Mouse (Mus musculus): Measurements from ENCODE around the gene Gm20479. TPM values are rescaled to one million over a fixed set of nuclear protein-coding genes. Genes with fewer than 3 reads are reported as not detected.

Gm20479 gene
- polyA plus RNA-seq, 1 experiment from 2014 or later = not detected

DNA sequence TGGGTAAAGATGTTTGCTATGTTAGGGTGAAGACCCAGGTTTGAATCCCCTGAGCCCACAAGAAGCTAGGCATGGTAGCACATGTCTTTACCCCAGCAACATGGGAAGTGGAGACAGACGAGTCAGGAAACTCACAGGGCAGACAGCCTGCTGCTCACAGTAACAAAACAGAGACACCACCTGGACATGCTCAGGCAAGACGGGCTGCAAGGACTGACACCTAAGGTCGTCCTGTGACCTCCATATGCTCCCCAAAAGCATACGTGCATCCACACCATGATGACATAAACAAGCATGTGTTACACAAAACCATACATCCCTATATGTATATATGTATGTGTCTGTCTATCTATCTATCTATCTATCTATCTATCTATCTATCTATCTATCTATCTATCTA, 24.3 kb upstream of the Gm20479 start:
- 69% methylated on average over 4 of the region's 4 CpGs for WGBS (ENCODE audit: missing documents)
- Histone ChIP-seq H3K36me3 (ENCODE audit: inconsistent target) (no peaks in the 10 kb centered on the region), H3K4me3 (ENCODE audit: inconsistent target) (no peak overlapping the region), H3K27ac (no peak overlapping the region), H3K79me2 (ENCODE audit: inconsistent target) (no peaks in the 10 kb centered on the region)

DNA sequence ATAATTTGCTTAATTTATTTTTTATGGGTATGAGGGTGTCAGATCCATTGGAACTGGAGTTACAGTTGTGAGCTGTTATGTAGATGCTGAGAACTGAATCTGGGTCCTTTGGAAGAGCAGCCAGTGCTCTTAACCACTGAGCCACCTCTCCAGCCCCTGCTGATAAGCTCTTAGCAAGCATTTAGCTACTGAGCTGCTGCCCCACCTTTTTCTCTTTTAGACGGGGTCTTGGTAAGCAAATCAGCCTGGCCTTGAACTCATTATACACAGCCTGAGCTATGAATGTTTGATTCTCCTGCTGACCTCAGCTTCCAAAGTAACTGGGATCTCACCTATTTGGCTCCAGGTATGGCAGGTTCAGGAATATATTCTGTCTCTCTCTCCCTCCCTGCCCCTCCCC, 23.8 kb upstream of the Gm20479 start:
- no peak overlapping the region for H3K4me3 ChIP-seq (ENCODE audit: inconsistent target)
- no peaks in the 10 kb centered on the region for H3K79me2 ChIP-seq (ENCODE audit: inconsistent target)
- 80% methylated on average over 1 of the region's 1 CpGs for WGBS (ENCODE audit: missing documents)
- no peaks in the 10 kb centered on the region for H3K36me3 ChIP-seq (ENCODE audit: inconsistent target)
- no peak overlapping the region for H3K27ac ChIP-seq

DNA sequence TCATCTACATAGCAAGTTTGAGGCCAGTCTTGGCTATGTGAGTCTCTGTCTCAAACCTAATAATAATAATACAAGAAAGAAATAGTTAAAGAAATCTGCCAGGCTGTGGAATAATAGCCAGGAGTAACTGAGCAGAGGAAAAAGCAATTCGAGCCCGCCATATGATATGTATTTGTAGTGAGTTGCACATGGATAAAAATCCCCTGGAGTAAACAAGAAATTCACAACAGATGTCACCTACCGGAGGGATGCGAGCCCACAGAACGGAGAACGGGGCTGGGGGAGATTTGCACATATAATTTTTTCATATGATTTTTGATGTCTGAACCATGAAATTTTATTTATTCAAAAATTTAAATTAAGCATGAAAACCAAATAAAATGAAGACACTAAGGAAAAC, 22.6 kb upstream of the Gm20479 start:
- WGBS (ENCODE audit: missing documents) = 97% methylated on average over 6 of the region's 6 CpGs
- Histone ChIP-seq H3K4me3 (ENCODE audit: inconsistent target) (no peak overlapping the region), H3K36me3 (ENCODE audit: inconsistent target) (no peaks in the 10 kb centered on the region), H3K27ac (no peak overlapping the region), H3K79me2 (ENCODE audit: inconsistent target) (no peaks in the 10 kb centered on the region)

DNA sequence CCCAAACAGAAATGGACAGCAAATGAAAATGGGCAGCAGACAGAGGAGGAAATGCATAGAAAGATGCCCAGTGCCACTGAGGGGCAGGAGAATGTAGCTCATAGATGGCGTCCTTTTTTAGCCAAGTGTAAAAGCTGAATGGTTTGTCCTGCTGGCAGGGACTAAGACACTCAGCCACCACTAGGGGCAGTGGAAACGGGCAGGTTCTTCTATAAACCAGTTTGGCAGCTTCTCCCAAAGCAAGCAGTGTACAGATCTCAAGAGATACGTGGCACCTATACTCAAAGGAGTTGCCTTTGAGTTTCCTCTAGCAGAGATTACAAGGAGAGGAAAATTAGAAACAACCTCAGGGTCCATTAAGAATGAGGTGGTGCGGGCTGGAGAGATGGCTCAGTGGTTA, 21.2 kb upstream of the Gm20479 start:
- 25% methylated on average over 4 of the region's 4 CpGs for WGBS (ENCODE audit: missing documents)

DNA sequence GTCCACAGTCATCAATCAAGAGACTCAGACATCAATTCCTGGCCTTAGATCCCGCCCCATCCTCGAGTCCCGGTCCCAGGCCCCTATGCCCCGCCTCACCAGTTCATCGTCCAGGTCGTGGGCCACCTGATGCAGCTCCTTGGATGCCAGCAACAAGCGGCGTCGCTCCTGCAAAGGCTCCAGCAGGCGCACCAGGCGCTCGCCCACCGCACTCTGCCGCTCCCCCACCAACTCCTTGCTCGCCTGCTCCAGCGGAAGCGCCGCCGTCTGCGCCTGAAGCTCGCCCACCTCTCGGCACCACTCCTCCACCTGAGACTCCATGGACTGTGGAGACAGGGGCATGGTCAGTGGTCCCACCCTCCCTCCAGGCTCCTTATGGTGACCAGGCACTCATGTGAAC, 18.1 kb upstream of the Gm20479 start:
- Histone ChIP-seq H3K79me2 (ENCODE audit: inconsistent target) (no peaks in the 10 kb centered on the region), H3K36me3 (ENCODE audit: inconsistent target) (no peaks in the 10 kb centered on the region), H3K4me3 (ENCODE audit: inconsistent target) (no peak overlapping the region), H3K27ac (no peak overlapping the region)
- 3% methylated on average over 22 of the region's 22 CpGs for WGBS (ENCODE audit: missing documents)

More for the DNA sequence above, 21.2 kb upstream of the Gm20479 start:
- Histone ChIP-seq H3K79me2 (ENCODE audit: inconsistent target) (no peaks in the 10 kb centered on the region), H3K4me3 (ENCODE audit: inconsistent target) (no peak overlapping the region), H3K27ac (no peak overlapping the region), H3K36me3 (ENCODE audit: inconsistent target) (no peaks in the 10 kb centered on the region)

DNA sequence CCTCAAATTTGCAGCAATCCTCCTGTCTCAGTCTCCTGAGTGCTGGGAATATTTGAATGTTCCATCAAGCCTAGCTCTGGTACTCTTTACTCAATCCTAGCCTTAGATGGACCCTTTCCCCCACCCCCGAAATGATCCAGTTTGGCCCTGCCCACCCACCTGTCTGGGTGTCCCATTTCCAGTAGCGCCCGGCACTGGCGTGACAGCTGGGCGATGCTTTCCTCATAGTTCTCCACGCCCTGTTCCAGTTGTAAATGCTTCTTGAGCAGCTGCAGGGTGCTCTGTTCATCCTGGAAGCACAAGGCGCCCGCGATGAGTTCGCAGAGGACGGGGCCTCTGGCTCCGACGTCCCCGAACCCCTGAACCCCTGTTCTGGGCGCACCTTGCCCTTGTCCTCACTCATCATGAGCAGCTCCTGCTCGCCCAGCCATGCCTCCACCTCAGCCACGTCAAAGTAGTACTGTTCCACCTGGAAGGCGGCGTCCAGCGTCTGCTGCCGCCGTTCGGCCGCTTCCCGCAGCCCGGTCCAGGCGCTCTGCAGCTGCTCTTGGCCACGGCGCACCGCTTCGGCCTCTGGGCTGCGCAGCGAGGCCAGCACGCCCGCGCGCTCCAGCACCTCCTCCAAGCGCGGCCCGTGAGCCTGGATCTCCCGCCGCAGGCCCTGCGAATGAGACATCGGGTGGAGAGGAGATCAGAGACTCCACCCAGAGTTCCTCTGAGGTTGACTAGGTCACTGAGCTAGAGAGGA, 14.7 kb upstream of the Gm20479 start:
- H3K4me3 ChIP-seq (ENCODE audit: inconsistent target) = no peak overlapping the region
- no peaks in the 10 kb centered on the region for H3K36me3 ChIP-seq (ENCODE audit: inconsistent target)
- no peaks in the 10 kb centered on the region for H3K79me2 ChIP-seq (ENCODE audit: inconsistent target)
- 13% methylated on average over 44 of the region's 44 CpGs for WGBS (ENCODE audit: missing documents)
- H3K27ac ChIP-seq = no peak overlapping the region

DNA sequence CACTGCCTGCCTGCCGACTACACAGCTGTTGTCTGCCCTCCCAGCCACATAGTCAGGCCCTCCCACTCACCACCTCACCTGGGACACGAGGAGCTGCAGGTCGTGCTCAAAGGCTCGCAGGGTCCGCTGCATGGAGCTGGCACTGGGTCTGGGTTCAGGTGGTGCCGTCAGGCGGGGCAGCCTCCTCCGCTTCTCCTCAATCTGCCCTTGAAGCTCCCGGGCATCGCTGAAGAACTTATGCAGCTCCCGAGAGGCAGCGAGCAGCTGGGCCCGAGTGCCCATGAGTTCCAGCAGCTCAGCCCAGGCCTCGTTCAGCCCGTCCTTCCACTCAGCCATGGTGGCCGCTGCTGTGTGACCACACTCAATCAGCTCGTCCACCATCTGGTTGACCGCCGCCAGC, 11.9 kb upstream of the Gm20479 start:
- H3K27ac ChIP-seq = no peak overlapping the region
- WGBS (ENCODE audit: missing documents) = 95% methylated on average over 19 of the region's 19 CpGs
- no peaks in the 10 kb centered on the region for H3K36me3 ChIP-seq (ENCODE audit: inconsistent target)

DNA sequence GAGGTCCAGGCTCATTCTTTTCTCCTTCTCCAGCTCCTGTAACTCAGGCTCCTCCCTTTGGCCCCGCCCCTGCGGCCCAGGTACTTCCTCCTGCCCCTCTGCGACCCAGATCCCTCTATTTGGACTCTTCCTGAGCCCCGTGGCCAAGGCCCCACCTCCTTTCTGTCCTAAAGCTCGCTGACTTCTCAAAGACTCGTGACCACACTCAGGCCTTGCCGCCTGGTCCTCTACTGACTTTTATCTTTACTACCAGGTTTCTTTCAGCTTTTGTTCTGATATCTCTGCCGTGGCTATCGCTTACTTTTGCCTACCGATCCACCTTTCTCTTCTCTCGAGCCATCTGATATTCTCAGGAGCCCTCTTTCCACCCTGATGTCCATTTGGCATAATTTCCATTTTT, 10.8 kb upstream of the Gm20479 start:
- H3K36me3 ChIP-seq (ENCODE audit: inconsistent target) = no peaks in the 10 kb centered on the region
- H3K27ac ChIP-seq = no peak overlapping the region
- no peaks in the 10 kb centered on the region for H3K79me2 ChIP-seq (ENCODE audit: inconsistent target)
- H3K4me3 ChIP-seq (ENCODE audit: inconsistent target) = no peak overlapping the region
- 22% methylated on average over 11 of the region's 11 CpGs for WGBS (ENCODE audit: missing documents)

More for the DNA sequence above, 11.9 kb upstream of the Gm20479 start:
- Histone ChIP-seq H3K4me3 (ENCODE audit: inconsistent target) (no peak overlapping the region), H3K79me2 (ENCODE audit: inconsistent target) (no peaks in the 10 kb centered on the region)

DNA sequence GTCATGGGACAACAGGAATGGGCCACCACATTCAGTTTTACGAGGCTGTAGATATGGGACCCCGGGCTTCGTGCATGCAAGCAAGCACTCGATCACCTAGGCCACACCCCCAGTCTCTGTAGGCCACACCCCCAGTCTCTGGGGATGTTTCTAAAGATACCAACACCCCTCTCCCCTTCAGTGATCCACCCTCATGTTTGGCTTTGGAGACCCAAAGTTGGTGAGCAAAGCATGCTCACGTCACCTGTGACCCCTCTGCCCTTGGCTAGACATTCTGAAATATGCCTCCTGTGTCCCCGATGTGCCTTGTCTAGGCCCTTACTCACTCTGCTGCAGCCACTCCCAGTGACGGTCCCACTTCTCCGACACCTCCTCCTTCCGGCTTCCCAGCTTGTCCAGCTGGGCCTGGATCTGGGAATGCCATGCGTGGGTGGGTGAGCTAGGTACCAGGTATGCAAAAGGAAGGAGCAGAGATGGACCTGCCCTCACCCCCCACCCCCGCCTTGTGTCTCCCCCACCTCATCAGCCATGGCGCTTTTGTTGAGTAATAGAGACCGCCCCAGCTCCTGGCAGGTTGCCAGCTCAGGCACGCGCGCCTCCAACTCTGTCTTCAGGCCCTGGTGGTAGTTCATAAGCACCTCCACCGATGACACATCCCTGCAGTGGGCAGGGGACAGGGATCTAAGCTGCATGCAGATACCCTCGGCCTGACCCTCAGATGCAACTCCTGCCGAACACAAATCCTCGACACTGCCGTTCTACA, 9.0 kb upstream of the Gm20479 start:
- Histone ChIP-seq H3K36me3 (ENCODE audit: inconsistent target) (no peaks in the 10 kb centered on the region), H3K27ac (no peak overlapping the region), H3K79me2 (ENCODE audit: inconsistent target) (no peaks in the 10 kb centered on the region), H3K4me3 (ENCODE audit: inconsistent target) (no peak overlapping the region)
- 60% methylated on average over 21 of the region's 21 CpGs for WGBS (ENCODE audit: missing documents)

DNA sequence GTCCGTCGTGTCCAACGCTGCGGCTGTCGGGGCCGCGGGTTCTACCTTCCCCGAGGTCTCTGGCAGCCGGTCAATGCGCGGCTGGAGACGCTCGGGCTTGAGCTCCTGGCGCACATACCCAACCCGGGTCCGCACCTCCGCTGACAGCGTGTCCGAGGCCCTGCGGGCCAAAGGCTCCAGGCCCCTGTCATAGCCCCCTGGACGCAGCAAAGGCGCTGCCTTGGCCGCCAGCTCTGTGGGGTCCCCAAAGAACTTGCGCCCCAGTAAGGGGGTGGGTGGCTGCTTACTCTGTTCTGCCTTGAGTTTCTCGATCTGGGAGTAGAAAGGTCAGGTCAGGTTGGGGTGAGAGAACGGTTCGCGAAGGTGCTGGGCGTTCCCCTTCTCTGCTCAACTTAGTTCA, 7.2 kb upstream of the Gm20479 start:
- Histone ChIP-seq H3K4me3 (ENCODE audit: inconsistent target) (no peak overlapping the region), H3K27ac (no peak overlapping the region), H3K79me2 (ENCODE audit: inconsistent target) (no peaks in the 10 kb centered on the region), H3K36me3 (ENCODE audit: inconsistent target) (no peaks in the 10 kb centered on the region)
- WGBS (ENCODE audit: missing documents) = 11% methylated on average over 29 of the region's 29 CpGs

DNA sequence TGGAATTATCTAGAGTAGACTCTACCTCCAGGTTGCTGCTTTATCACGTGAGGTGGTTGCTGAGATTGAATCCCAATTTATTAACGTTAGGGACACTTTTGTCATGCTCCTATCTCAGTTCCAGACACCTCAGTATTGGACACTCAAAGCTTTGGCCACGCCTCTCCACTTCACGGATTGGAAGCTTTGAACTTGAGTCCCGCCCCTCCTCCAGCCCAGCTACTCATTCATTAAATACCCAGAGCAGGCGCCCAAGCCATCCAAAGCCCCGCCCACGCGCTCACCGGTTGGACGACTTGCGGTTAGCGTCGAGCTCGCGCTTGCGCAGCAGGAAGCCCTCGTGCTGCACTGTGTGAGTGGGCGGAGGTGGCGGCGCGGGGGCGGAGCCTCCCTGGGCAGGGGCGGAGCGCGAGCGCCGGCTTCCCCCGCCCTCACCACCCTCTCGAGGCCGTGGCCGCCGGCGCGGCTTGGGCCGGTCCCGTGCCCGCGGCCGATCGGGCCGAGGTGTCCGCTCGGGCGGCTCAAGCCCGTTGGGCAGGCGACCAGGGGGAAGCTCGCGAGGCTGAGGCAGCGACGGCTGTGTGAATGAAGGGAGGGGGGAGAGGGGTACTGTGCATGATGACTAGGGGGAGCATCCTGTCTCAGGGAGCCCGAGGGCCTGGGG, 4.2 kb upstream of the Gm20479 start:
- Histone ChIP-seq H3K4me3 (ENCODE audit: inconsistent target) (no peak overlapping the region), H3K79me2 (ENCODE audit: inconsistent target) (no peaks in the 10 kb centered on the region), H3K27ac (no peak overlapping the region), H3K36me3 (ENCODE audit: inconsistent target) (no peaks in the 10 kb centered on the region)
- 1% methylated on average over 39 of the region's 52 CpGs for WGBS (ENCODE audit: missing documents)

DNA sequence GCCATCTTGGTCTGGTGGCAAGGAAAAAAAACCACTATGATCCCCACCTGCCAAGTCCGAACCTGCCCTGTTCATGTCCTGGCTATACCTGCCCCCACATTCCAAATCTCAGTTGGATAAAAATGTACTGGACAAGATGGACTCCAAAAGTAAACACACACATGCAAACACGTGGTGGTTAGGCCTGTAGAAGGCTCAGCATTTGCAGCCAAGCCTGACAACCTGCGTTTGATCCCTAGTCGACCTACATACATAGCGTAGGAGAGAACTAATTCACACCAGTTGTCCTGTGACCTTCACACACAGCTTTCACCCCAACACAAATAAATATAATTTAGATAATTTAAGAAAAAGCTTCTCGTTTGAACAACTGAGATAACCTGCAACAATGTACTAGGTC, 3.5 kb upstream of the Gm20479 start:
- 73% methylated on average over 6 of the region's 6 CpGs for WGBS (ENCODE audit: missing documents)
- H3K4me3 ChIP-seq (ENCODE audit: inconsistent target) = no peak overlapping the region

DNA sequence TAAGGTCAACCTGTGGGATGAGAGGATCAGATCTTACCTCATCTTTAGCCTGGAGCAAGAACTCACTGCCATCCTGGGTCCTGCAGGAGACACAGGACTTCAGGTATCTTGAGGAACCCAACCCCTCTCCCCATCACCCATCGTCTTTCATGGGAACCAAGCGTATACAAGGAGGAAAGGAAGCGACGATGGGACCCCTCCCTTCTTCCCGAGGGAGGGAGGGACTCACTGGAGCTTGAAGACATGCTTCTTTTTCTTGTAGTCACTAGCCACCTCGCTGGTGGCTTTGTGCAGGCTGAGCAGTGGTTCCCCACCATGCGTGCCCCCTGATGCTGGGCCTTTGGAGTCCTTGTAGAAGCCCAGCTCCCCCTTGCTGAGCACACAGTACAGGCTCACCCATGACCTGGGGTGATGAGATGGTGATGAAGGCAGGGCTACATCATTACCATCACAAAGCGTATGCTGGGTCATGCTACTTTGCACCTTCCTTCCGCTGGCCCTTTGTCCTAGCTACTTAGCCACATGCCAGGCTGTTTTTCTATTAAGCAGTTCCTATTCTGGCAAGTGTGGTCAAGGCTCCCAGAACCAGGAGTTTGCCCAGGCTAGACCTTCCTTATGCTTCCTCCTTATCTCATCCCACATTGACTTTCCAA, 2.6 kb upstream of the Gm20479 start:
- H3K36me3 ChIP-seq (ENCODE audit: inconsistent target) = no peaks in the 10 kb centered on the region
- no peak overlapping the region for H3K27ac ChIP-seq
- H3K4me3 ChIP-seq (ENCODE audit: inconsistent target) = no peak overlapping the region
- peaks cover 8% of the 10 kb centered on the region; the same call in 1 of the 2 replicates for H3K79me2 ChIP-seq (ENCODE audit: inconsistent target)
- 93% methylated on average over 6 of the region's 9 CpGs for WGBS (ENCODE audit: missing documents)

More for the DNA sequence above, 3.5 kb upstream of the Gm20479 start:
- Histone ChIP-seq H3K27ac (no peak overlapping the region), H3K79me2 (ENCODE audit: inconsistent target) (no peaks in the 10 kb centered on the region), H3K36me3 (ENCODE audit: inconsistent target) (no peaks in the 10 kb centered on the region)

DNA sequence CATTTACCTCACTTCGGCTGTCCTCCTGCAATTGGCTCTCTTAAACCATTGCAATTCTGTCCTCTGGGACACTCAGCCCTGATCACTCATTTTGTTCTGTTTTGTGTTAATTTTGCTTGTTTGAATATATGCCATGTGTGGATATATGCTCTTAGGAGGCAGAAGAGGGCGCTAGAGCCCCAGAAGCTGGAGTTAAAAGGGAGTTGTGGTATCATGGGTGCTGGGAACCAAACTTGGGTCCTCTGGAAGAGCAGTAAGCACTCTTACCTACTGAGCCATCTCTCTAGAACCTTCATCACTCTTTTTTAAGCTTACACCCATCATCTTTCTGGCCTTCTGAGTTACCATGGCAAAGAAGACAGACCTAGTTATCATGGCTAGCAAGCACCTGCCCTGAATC, 1.9 kb upstream of the Gm20479 start:
- H3K27ac ChIP-seq = no peak overlapping the region
- H3K36me3 ChIP-seq (ENCODE audit: inconsistent target) = no peaks in the 10 kb centered on the region
- 89% methylated on average over 2 of the region's 2 CpGs for WGBS (ENCODE audit: missing documents)
- no peak overlapping the region for H3K4me3 ChIP-seq (ENCODE audit: inconsistent target)
- peaks cover 10% of the 10 kb centered on the region; the same call in 1 of the 2 replicates for H3K79me2 ChIP-seq (ENCODE audit: inconsistent target)

All from macrophage (primary cell).